Mouse (Mus musculus) thymus, postnatal 14 days (tissue): ENCODE data around the gene Larp1b.

ENCODE experiments used
- DNase-seq: peaks from one replicate; pipeline ENCODE4 v3.0.0; 2021

The Larp1b gene

DNA sequence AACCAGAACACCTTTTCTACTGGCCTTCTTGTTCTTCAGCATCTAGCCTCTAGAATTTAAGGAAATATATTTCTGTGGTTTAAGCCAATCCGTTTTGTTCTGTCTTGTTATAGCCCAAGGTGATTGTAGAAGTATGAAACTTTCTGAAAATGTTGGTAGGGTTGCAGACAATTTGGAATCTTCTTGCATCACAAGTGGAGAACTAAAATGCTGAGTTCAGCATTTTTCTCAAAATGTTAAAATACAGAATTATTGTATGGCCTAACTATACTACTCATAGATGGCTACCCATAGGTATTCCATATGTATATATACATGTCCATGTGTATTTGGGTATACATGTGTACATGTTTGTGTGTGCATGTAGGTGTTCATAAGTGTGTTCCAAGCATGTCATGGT, 81.1 kb downstream of the Larp1b start:
- DNase-seq, result no peak

DNA sequence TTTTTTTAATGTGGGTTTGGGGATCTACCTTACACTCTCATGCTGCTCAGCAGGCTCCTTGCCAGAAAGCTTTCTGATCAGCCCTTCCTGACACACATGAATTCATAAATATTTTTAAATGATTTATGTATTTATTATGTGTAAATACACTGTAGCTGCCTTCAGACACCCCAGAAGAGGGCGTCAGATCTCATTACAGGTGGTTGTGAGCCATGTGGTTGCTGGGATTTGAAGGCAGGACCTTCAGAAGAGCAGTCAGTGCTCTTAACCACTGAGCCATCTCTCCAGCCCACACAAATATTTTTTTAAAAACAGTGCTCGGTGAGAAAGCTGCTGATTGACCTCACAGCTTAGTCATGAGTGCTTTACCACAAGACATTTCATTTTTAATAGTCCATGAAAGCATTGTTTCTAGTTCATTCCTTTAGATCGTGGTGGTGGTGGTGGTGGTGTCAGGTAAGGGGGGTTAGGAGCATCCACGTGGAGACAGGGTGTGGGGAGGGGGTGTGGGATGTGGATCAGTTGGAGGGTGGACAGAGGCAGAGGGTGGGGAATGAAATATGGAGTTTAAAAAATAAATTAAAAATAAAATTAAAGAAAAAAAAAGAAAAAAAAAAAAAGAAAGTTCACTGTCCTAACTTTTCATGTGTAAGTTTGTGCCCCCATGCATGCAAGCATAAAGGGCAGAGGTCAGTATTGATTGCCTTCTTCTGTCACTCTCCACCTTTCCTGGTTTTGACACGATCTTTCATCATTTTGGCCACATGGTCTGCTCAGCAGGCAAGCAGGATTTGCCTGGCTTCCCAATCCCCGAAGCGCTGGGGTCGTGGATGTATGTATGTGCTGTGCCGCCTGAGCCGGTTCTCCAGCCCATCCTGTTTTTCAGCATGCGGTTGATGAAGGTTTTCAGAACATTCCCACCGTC, 81.9 kb downstream of the Larp1b start:
- DNase-seq, result no peak

DNA sequence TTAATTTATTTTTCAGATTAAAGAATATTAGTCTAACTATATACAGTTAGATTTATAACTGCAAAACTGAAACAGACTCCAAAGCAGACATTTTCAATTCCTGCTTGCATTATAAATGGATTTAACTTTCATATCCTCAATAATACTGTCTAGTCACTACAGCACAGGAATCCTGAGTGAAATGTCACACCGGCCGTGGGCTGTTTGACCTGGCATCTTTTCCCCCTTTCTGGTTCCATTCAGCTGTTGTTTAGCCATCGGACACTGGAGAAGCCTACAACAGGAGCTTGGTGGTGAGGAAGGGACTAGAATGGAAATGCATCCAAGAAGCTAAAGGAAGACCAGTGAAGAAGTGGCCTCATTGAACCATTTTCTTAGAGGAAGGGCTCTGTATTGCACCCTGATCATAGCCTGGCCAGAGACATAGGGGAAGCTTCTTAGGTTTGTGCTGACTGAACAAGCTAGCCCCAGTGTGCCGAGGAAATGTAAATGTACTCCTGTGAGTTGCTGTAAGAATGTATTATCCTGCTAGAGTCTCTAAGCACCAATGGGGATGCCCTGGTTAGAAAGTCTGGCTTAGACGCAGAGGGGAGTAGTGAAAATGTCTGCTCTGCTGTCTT, 88.8 kb downstream of the Larp1b start:
- DNase-seq, result no peak

DNA sequence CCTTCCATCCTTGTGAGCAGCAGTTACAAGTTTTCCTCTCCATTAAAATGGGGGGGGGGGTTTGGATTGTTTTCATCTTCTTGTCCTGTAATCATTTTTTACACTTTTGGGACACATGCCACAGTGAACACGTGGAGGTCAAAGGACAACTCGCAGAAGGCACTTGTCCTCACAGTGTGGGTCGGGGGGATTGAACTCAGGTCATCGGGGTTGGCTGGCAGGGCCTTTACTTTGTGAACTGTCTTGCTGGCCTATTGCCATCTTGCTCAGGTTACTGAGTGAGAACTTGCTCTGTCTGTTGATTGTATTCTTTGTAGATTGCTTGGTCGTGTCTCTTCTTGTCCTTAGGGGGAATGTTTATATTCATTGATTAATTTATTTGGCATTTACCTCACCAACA, 91.6 kb downstream of the Larp1b start:
- no peak for DNase-seq

DNA sequence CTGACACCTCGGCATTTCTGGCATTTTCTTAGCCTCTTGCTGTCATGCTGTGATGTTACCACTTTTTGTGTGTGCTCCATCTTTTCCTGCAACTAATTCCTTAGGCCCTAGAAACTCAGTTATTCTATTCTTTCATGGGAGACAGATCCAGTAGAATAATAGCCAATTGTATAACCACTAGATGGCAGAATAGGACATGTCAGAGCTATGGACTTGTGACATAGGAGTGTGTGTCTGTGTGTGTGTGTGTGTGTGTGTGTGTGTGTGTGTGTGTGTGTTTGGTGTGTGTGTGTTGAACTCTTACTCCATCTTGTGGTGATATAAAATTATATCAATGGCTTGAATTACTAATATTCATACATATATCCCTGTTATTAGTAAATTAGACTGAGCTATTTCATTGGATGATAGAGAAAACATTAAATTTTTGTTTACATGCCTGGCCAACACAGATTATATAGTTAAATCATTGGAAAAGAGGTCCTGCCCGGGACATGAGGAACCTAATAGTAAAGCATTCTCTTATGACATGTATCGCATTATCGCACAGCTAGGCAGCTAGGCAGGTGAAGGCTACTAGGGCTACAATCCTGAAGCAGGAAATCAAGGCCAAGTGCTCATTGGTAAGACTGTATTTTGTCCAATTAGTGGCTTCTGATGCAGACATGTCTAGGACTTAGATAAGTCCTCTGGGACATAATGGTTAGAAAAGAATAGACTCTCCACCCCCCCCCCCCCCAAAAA, 92.7 kb downstream of the Larp1b start:
- peak; percentile 25 for DNase-seq

DNA sequence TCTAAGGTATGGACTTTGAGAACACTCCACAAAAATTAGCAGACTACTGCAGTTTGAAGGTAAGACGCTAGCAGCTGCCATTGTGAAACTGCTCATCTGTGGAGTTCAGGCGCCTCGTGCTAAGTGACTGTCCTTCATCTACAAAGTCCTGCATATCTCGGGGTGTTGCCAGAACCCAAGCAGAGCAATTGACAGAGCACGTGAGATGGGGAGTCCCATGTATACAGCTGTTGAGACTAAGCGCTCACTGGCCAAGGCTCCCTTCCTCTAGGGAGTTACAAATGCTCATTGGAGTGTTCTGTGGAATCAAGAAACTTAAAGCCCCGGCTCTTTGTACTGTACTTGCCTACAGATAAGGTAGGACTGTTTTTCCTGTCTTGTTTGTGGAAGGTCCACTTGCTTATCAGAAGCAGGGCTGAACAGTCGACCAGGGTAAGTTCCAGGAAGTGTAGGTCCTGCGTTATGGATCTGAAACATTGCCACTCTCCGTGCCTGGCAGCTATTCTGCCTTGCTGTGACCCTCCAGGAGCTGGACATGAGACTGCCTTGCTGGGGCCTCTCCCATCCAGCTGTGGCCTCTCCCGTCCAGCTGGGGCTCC, 94.2 kb downstream of the Larp1b start:
- no peak for DNase-seq

DNA sequence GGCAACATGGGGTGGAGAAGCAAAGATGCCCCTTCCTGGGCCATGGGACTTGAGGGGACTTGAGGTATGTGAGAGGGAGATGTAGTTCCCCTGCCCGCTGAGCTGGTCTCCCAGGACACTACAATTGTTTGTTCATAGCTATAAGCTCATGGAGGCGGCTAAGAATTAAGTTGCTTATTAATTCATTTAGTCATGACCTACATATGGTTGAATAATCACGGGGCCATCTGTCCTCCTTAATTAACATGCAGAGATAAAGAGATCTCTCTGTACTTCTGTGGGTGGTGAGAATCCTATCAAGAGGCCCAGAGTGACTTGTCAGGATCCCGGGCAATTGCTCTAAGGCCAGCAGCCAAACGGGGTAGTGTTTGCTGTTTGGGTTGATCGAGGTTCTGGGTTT, 98.2 kb downstream of the Larp1b start:
- no peak for DNase-seq

DNA sequence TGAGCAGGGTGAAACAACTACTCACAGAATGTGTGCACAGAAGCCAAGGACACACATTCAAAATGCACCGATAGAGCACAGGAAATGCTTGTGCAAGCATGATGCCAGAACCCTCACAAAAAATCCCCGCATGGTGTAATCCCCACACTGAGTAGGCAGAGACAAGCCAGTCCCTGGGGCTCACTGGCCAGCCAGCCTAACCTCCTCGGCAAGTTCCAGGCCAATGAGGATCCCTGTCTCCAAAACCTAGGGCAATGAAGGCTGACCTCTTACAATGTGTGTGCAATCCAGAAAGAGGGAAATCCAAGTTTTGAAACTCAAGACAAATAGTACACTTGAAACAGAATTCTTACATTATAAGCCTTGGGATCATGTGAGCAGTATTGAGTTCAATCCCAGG, 103.7 kb downstream of the Larp1b start:
- no peak for DNase-seq

DNA sequence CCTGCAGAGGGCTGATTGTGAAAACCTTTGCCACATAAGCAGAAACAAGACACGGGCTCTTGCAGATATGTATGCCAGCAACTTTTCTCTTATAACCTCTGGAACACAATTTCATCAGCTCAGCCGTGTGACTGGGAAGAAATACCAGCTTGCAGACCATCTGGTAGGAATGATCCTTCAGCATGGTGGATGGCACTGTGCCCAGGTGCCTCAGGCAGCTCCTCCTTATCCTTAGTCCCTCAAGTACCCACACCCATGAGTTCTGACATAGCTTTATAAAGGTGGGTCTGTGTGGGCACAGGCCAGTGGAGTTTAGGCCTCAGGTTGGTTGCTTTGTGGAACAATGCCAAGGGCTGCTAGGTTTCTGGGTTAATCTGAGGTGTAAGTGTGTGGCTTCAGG, 108.8 kb downstream of the Larp1b start:
- DNase-seq, result no peak

DNA sequence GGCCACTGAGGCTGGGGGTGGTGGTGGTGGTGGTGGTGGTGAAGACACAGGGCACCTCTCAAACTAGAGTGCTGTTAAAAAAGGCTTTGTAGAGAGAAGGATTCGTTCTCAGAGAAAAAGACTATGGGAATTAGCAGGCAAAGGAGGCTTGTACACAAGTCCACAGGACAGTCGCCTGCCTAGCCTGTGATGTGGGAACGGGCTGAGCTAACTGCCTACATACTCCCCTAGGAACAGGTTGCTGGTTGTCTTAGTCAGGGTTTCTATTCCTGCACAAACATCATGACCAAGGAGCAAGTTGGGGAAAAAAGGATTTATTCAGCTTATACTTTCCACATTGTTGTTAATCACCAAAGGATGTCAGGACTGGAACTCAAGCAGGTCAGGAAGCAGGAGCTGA, 109.6 kb downstream of the Larp1b start:
- DNase-seq, result no peak

DNA sequence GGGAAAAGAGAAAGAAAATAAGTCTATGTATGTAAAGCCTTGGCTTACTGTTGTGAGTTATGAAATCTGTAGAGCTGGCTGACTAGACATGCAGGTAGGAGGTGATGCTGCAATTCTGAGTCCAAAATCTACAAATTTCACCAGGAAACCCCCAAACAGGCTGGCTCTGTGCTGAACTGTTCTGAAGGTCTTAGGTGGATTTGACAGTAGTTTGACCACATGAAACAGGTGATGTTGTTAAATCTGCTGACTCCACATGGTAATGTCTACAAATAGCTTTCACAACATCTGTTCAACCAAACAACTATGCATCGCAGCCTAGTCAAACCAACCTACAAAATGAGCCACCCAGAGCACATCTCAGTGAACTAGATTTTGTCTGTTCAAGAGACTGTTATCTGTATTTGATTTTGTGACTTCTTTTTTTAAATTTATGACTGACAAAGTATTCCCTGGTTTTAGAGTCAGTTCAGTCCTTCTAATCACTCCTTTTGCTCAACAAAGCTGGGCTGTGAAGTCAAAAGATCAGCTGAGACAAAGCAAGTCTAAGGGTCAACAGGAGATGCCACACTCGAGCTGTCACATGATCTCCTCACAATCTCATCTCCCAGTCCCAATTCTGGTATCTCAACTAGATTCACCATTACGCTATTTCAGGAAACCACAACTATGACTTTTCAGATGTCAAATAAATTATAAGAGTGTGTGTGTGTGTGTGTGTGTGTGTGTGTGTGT, 112.4 kb downstream of the Larp1b start:
- DNase-seq, result no peak

DNA sequence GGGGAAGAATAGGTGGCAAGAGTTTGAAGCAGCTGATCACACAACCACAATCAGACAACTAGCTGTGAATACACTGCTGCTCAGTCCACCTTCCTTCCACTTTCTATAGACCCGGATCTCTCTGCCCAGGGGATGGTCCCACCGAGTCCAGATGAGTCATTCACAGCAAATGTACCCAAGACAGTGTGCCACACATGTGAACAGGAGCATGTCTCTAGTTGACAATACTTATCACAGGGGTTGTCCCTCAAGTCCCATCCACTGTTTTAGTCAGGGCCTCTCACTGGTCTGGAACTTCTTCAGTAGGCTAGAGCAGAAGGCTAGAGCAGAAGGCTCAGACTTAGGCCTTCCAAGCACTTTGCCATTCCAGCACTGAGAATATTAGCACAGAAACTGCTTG, 113.1 kb downstream of the Larp1b start:
- DNase-seq, result no peak

DNA sequence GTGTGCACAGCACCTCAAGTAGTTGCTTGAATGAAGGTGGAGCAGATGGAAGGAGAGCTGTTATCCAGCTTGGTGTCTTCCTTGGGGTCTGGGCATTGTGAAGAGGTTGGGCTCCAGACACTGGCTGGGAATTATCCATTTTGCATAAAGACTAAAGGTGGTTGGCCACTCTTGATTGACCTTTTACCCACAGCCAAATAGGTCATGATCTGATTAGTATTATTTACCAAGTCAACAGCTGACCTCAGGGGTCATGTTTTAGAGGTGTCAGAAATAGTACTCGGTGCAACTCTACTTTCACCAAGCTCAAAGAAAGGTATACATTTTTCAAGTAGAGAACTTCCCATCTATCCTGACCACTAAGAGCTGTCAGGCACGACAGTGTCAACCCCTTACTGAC, 115.7 kb downstream of the Larp1b start:
- DNase-seq, result no peak

DNA sequence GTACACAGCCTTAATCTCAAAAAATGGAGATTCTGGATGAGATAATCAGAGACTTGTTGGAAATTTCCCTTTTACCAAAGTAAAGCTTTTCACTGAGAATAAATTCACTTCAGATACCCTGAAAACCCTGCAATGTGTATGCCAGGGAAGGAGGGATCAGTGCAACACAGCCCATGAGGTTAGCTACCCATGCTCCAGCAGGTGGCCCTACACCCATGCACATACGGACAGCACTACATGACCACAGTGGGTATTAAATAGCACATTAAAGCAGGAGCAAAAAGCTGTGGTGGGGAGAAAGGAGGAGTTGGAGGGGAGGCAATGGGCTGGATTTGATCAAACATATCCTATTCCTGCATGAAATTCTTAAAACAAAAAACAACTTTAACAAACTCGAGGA, 120.9 kb downstream of the Larp1b start:
- DNase-seq, result no peak

DNA sequence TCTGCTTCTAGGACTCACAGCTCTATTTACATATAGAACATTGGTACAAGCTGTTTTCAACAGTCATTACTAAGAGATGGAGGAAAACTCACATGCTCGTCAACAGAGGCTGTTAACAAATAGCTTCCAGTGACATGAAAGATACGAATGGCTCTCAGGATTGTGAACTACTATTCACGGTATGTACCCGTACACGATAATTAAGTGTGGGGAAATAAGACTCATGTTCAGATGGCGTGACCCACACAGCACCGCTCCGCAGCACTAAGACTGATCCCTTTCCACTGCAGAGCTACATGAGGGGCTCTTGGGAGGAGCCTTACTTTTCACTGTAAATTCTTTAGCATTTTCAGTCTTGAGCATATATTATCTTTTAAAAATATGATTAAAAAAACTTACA, 125.7 kb downstream of the Larp1b start:
- no peak for DNase-seq

DNA sequence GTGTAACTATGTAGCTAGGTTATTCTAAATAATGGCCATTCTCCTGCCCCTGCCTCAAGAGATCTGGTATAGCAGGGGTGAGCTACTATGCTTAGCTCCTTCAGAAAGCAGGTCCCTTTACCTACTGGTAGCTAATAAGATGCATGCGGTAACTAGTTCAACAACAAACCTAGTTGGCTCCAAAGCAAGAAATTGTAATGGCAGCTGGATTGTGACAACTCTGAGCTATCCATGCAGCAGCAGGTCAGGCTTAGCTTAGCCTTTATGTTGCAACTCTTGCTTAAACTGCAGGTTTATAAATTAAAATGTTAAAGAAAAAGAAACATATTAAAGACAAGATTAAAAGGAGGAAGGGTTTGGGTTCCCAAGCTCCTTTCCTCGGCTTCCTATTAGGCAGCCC, 129.0 kb downstream of the Larp1b start:
- DNase-seq, result no peak

DNA sequence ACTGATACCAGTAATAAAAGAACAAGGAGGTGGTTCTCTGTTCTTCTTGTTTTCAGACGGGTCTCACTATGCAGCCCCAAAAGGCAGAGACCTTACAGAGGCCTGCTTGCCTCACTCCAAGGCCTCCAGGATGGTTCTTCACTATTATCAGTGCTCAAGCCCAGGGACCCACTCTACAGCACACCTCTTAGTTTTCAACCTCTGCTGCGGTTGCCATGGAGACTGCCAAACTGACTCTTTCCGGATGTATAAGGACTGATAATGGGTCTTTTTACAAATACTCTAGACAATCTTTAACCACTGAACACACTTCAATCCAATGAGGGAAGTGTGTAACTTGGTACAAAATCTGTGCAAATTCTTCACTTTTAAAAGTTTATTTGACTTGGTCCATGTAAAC, 131.1 kb downstream of the Larp1b start:
- peak; percentile 18 for DNase-seq

DNA sequence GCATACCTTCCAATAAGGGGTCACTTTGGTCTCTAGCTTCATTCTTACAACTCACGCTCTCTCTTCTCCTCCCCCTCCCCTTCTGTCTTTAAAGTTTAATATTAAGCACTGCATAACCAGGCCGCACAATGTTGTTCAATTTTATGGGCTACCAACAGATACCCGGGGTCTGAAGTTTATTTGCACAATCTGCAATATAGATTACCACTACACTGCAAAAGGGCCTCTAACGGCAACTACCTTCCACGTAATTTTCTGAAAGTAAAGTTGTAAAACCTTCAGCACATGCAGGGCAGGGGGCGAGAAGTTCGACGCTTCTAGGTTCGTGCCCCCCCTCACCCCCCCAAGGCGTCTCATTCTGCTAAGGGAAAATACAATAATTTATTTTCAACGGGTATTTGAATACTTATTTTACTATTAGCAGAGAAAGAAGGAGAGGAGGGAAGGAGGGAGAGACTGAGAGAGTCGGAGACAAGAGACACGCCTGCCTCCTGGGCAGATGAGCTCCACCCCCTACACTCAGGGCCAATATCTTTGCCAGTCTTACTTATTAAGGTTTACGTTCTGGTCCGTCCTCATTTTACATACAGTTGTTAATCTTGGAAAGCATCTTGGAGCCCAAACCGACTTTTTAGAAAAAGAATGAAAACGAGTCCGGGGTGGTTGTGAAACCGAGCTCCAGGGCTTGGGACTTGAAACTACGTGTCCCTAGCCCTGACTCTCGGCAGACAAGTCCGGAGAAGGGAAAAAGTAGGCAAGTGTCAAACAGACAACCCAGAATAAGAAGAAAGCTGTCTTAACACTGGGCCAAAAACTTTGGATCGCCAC, 132.1 kb downstream of the Larp1b start:
- DNase-seq, result peak; percentile 26

DNA sequence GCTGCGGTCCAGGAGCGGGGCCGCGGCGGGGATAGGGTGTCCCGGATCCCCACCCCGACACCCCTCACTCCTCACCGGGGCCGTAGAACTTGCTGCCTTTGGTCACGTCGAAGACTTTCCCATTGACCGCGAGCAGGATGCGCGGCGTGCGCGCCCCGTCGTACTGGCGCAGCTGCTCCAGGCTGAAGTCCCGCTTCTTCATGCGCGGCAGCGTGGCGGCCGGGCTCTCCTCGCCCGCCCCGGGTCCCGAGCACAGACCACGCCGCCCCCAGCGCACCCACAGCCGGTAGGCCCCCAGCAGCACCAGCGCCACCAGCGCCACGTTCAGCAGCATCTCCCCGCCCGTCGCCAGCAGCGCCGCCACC, 132.9 kb downstream of the Larp1b start:
- DNase-seq, result no peak

DNA sequence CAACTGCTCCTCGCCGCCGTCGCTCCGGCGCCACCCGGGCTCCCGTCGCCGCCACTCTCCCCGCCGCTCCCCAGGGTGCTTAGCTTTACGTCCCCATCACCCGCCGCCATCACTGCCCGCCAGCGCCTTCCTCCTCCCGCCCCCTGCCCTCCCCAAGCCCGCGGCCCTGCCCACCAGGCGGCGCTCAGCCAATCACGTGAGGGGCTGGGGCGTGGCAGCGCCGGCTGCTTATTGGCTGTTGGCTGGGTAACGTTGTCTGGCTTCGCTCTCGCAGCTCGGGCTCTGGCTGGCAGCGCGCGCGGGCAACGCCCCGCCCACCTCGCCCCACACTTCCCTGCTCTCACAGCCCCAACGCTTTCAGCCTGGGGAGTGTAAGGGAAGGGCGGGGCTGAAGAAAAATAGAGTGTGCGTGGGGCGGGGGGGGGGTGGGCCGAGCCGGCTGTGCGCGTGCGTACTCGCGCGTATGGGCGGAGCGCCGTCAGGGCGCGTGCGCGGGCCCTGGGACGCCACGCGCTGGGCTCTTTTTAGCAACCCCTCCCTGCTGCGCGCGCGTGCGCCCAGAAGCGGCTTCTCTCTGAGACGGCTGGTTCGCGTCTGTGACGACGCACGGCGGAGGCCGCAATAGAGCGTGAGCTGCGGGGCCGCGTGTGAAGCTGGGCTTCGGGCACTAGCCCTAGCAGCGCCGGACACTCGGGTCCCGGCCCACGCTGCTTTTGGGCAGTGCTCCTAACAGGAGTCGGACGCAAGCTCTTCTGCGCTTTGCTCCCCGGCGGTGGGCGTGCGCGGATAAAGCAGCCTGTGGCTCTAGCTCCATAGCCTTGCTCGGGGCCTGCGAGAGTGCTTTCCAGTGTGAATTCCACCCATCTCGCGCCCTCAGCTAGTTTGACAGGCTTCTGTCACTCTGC, 133.5 kb downstream of the Larp1b start, which contains the start of gene Pgrmc2:
Gene Pgrmc2, minus strand, starts transcription at position 162 of the 905 bp plus-strand sequence.
- DNase-seq, result peak; percentile 99

DNA sequence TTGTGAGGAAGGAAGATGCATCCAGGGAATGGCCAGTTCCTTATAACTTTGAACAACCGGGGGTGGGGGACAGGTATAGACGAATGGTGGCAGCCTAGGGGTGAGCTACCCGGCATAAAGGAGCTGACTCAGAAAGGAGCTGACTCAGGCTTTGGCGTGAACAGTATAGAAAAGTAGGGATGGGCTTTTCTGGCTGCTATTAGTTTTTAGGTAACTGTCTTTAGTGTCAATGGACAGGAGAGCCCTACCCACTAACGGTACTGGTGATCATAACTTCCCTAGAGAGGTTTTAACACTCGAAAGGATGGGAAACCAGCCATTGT, 134.1 kb downstream of the Larp1b start:
- DNase-seq, result no peak
